Mouse (Mus musculus) MEL (cell line): ENCODE measurements at regions not wholly inside any gene's neighbourhood (a gene's known extent, or its start where the extent isn't known, plus 50 kb on each side); places are given as distances from the start of the nearest gene placed in this dataset.
"Not testable (repeated sequence)": the region's sequence is repeated elsewhere in the genome, so short reads cannot be mapped to it uniquely, and the experiment has no call there.

ENCODE experiments used
- DNase-seq: peaks from one replicate; pipeline ENCODE4 v3.0.0; 2011; ENCODE audit warnings: low read depth, low spot score
- H3K27ac ChIP-seq: 2 replicates; pipeline ENCODE4 v1.5.1; 2012; ENCODE audit warnings: low read depth, mild to moderate bottlenecking, control low read depth, low read length, moderate library complexity; ENCODE audit not compliant: control insufficient read depth
- H3K27me3 ChIP-seq, 2 experiments: fragments of 150-350 bp in 1 of 2; sonication (generic) in 1 of 2; 2 replicates each; pipeline ENCODE4 v1.6.1; 2012; ENCODE audit warnings: low read length in 2 of 2, mild to moderate bottlenecking in 2 of 2, improper control_type of control experiment in 1 of 2, moderate library complexity in 1 of 2; ENCODE audit not compliant: insufficient read depth in 2 of 2, control insufficient read depth in 1 of 2
- H3K36me3 ChIP-seq, 2 experiments: 2 replicates each; pipeline ENCODE4 v1.6.1; 2012 to 2014; ENCODE audit warnings: low read length in 2 of 2, improper control_type of control experiment in 1 of 2, inconsistent platforms in 1 of 2, mild to moderate bottlenecking in 1 of 2; ENCODE audit not compliant: insufficient read depth in 2 of 2, control insufficient read depth in 1 of 2
- H3K4me1 ChIP-seq, 2 experiments: fragments of 150-350 bp in 1 of 2; sonication (generic) in 1 of 2; 2 replicates each; pipeline ENCODE4 v1.6.1; 2012; ENCODE audit warnings: low read length in 2 of 2, improper control_type of control experiment in 1 of 2, mild to moderate bottlenecking in 1 of 2; ENCODE audit not compliant: insufficient read depth in 2 of 2, control insufficient read depth in 1 of 2
- H3K4me3 ChIP-seq, 2 experiments: fragments of 150-350 bp in 1 of 2; sonication (generic) in 1 of 2; 2 replicates each; pipeline ENCODE4 v1.5.1; 2012; ENCODE audit warnings: low read depth in 2 of 2, low read length in 2 of 2, mild to moderate bottlenecking in 2 of 2, moderate library complexity in 2 of 2, control low read depth in 1 of 2, improper control_type of control experiment in 1 of 2; ENCODE audit not compliant: control insufficient read depth in 1 of 2, insufficient read depth in 1 of 2
- H3K79me2 ChIP-seq: 2 replicates; pipeline ENCODE4 v1.6.1; 2012; ENCODE audit warnings: mild to moderate bottlenecking, low read length, moderate library complexity; ENCODE audit not compliant: control insufficient read depth, poor library complexity, insufficient read depth
- H3K9ac ChIP-seq: 2 replicates; pipeline ENCODE4 v1.6.1; 2012; ENCODE audit warnings: low read depth, mild to moderate bottlenecking, control low read depth, low read length, moderate library complexity; ENCODE audit not compliant: control insufficient read depth, poor library complexity, severe bottlenecking
- H3K9me3 ChIP-seq: fragments of 150-350 bp; sonication (generic); replicated peaks from 2 replicates; pipeline ENCODE4 v1.6.1; 2012; ENCODE audit warnings: mild to moderate bottlenecking, low read length, improper control_type of control experiment, moderate library complexity; ENCODE audit not compliant: insufficient read depth
- CHD1 ChIP-seq: IDR thresholded peaks from 2 replicates; pipeline ENCODE4 v1.6.1; 2012; ENCODE audit warnings: low read depth, mild to moderate bottlenecking, inconsistent platforms, low read length, improper control_type of control experiment
- CTCF ChIP-seq, 3 experiments: IDR thresholded peaks in 2 of 3; conservative IDR thresholded peaks in 1 of 3; 2 replicates each; pipeline ENCODE4 v1.5.1; 2011 to 2012; ENCODE audit warnings: low read length in 3 of 3, low read depth in 2 of 3, mild to moderate bottlenecking in 2 of 3, improper control_type of control experiment in 1 of 3, inconsistent platforms in 1 of 3, mixed read lengths in 1 of 3, moderate library complexity in 1 of 3; ENCODE audit not compliant: control insufficient read depth in 1 of 3, insufficient read depth in 1 of 3, poor library complexity in 1 of 3, severe bottlenecking in 1 of 3
- E2F4 ChIP-seq: IDR thresholded peaks from 2 replicates; pipeline ENCODE4 v1.6.1; 2011; ENCODE audit warnings: low read depth, low read length, improper control_type of control experiment, borderline replicate concordance
- ELF1 ChIP-seq: IDR thresholded peaks from 2 replicates; pipeline ENCODE4 v1.6.1; 2014; ENCODE audit warnings: low read depth, mild to moderate bottlenecking, inconsistent platforms, low read length, improper control_type of control experiment, moderate library complexity
- EP300 ChIP-seq, 2 experiments: IDR thresholded peaks; 2 replicates each; pipeline ENCODE4 v1.6.1; 2011; ENCODE audit warnings: improper control_type of control experiment in 2 of 2, low read length in 2 of 2, low read depth in 1 of 2, mild to moderate bottlenecking in 1 of 2
- ETS1 ChIP-seq: IDR thresholded peaks from 2 replicates; pipeline ENCODE4 v1.6.1; 2012; ENCODE audit warnings: low read depth, mild to moderate bottlenecking, inconsistent platforms, low read length, improper control_type of control experiment, moderate library complexity
- MAZ ChIP-seq: IDR thresholded peaks from 2 replicates; pipeline ENCODE4 v1.6.1; 2012; ENCODE audit warnings: low read depth, mild to moderate bottlenecking, inconsistent platforms, low read length, improper control_type of control experiment
- MYC ChIP-seq: IDR thresholded peaks from 2 replicates; pipeline ENCODE4 v1.6.1; 2011; ENCODE audit warnings: low read depth, mild to moderate bottlenecking, low read length, improper control_type of control experiment, moderate library complexity
- POLR2AphosphoS5 ChIP-seq: IDR thresholded peaks from 2 replicates; pipeline ENCODE4 v1.6.1; 2012; ENCODE audit warnings: low read depth, borderline replicate concordance, mild to moderate bottlenecking, inconsistent platforms, low read length, moderate library complexity, mixed read lengths
- SIN3A ChIP-seq: IDR thresholded peaks from 2 replicates; pipeline ENCODE4 v1.6.1; 2012; ENCODE audit warnings: low read length, improper control_type of control experiment, inconsistent platforms
- SMC3 ChIP-seq: IDR thresholded peaks from 2 replicates; pipeline ENCODE4 v1.6.1; 2011; ENCODE audit warnings: low read depth, low read length, improper control_type of control experiment
- TCF12 ChIP-seq: IDR thresholded peaks from 2 replicates; pipeline ENCODE4 v1.6.1; 2014; ENCODE audit warnings: low read depth, mild to moderate bottlenecking, inconsistent platforms, low read length, improper control_type of control experiment, moderate library complexity
- USF1 ChIP-seq: IDR thresholded peaks from 2 replicates; pipeline ENCODE4 v1.6.1; 2014; ENCODE audit warnings: low read depth, mild to moderate bottlenecking, inconsistent platforms, low read length, improper control_type of control experiment, moderate library complexity
- USF2 ChIP-seq, 2 experiments: IDR thresholded peaks; 2 replicates each; pipeline ENCODE4 v1.6.1; 2011 to 2012; ENCODE audit warnings: improper control_type of control experiment in 2 of 2, low read length in 2 of 2, borderline replicate concordance in 1 of 2, inconsistent platforms in 1 of 2, low read depth in 1 of 2, mild to moderate bottlenecking in 1 of 2; ENCODE audit not compliant: insufficient read depth in 1 of 2
- ZKSCAN1 ChIP-seq: IDR thresholded peaks from 2 replicates; pipeline ENCODE4 v1.6.1; 2012; ENCODE audit warnings: low read depth, mild to moderate bottlenecking, inconsistent platforms, low read length, improper control_type of control experiment, moderate library complexity
- ZMIZ1 ChIP-seq: IDR thresholded peaks from 2 replicates; pipeline ENCODE4 v1.6.1; 2012; ENCODE audit warnings: low read depth, mild to moderate bottlenecking, inconsistent platforms, low read length, improper control_type of control experiment, moderate library complexity

GRCm38 (mm10) chr1:107805823-107806222 lies 216.0 kb downstream of the Serpinb8 start:
- TF ChIP-seq CTCF (IDR thresholded peaks at IDR 0.05 in 2 of 3, conservative IDR thresholded peaks at IDR 0.05 in 1 of 3; ENCODE audit: control insufficient read depth in 1 of 3, insufficient read depth in 1 of 3, low read depth in 2 of 3, low read length in 3 of 3, poor library complexity in 1 of 3, severe bottlenecking in 1 of 3) (no peak), ZMIZ1 (no peak), E2F4 (no peak), ZKSCAN1 (no peak), TCF12 (no peak), CHD1 (no peak), ETS1 (no peak), SMC3 (no peak), MYC (no peak), MAZ (no peak), SIN3A (no peak)
- H3K27me3 ChIP-seq: no peaks in the 10 kb centered on the region
- no peak overlapping the region for H3K27ac ChIP-seq
- H3K4me3 ChIP-seq: no peak overlapping the region
- no peak overlapping the region for H3K9ac ChIP-seq
- no peaks in the 10 kb centered on the region for H3K36me3 ChIP-seq
- H3K4me1 ChIP-seq: no peaks in the 10 kb centered on the region
- no peak for DNase-seq
- H3K79me2 ChIP-seq: no peaks in the 10 kb centered on the region
- H3K9me3 ChIP-seq: no peaks in the 10 kb centered on the region

GRCm38 (mm10) chr1:107807367-107807766 lies 217.6 kb downstream of the Serpinb8 start:
- not testable (repeated sequence) for H3K4me1 ChIP-seq, H3K4me3 ChIP-seq, H3K79me2 ChIP-seq, H3K27ac ChIP-seq, H3K27me3 ChIP-seq, H3K9me3 ChIP-seq, DNase-seq, H3K36me3 ChIP-seq, H3K9ac ChIP-seq

GRCm38 (mm10) chr1:107811136-107811535 lies 221.3 kb downstream of the Serpinb8 start:
- Histone ChIP-seq H3K27me3 (no peaks in the 10 kb centered on the region), H3K27ac (no peak overlapping the region), H3K9me3 (no peaks in the 10 kb centered on the region), H3K4me1 (no peaks in the 10 kb centered on the region), H3K9ac (no peak overlapping the region), H3K79me2 (no peaks in the 10 kb centered on the region), H3K36me3 (no peaks in the 10 kb centered on the region), H3K4me3 (no peak overlapping the region)
- DNase-seq: no peak
- TF ChIP-seq CTCF (IDR thresholded peaks at IDR 0.05 in 2 of 3, conservative IDR thresholded peaks at IDR 0.05 in 1 of 3; ENCODE audit: control insufficient read depth in 1 of 3, insufficient read depth in 1 of 3, low read depth in 2 of 3, low read length in 3 of 3, poor library complexity in 1 of 3, severe bottlenecking in 1 of 3) (no peak), ZMIZ1 (no peak), USF2 (IDR thresholded peaks at IDR 0.05; ENCODE audit: borderline replicate concordance in 1 of 2, insufficient read depth in 1 of 2, low read depth in 1 of 2, low read length in 2 of 2) (no peak), USF1 (no peak), EP300 (IDR thresholded peaks at IDR 0.05; ENCODE audit: low read depth in 1 of 2, low read length in 2 of 2) (no peak), CHD1 (no peak), POLR2AphosphoS5 (no peak), ELF1 (no peak), E2F4 (no peak)
